ENCODE assay signal across 11 mouse cellular contexts in the genomic region with DNA sequence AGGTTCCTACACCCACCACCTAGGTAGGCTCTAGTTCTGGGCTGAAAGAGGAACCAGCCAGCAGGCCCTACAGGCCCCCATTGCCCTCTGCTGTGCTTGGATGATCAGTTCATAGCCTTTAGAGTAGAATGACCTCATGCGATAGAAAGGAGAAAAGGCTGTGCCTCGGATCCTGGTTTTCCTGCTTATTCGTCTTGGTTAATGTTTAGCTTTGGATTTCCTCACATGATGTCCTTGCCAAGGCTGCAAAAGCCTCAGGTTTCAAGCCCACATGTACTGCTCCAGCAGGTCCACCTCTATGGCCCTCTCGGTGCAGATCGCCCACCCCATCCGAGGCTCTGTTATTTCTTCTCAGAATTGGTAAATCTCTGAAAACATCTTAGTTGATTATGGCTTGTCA. TPM values are rescaled to one million over a fixed set of nuclear protein-coding genes. Genes with fewer than 3 reads are reported as not detected.
DNase-seq lines count a peak whose midpoint lies in the region; ATAC-seq and TF ChIP-seq lines count a peak whose summit lies in the region.
"Had no signal": no experiment of that assay in that cellular context is flagged by ENCODE, and none has a peak within 500 bp of the region (broad histone marks: within the 10 kb centered on the region; RNA-seq: fewer than 3 reads in every experiment).

No protein-coding gene starts in this region.

- DNase-seq in kidney, adult 9 months = peak; percentile 94
- DNase-seq in liver, embryonic 14.5 days (ENCODE audit: low read depth in 3 of 3, low spot score in 3 of 3) = peak in 2 of 3 experiments; percentile 13 to 16
- no peak for DNase-seq in cerebellum, adult 8-10 months
- DNase-seq in left cerebral cortex, postnatal 14 days (ENCODE audit: low spot score in 2 of 2) = no peak
- no peak for DNase-seq in urinary bladder, adult 18-20 months (ENCODE audit: low spot score in 2 of 2)
- DNase-seq: cerebellum, postnatal 14 days; thymus, postnatal 36 days had no signal

- H3K9me3 ChIP-seq in intestine, embryonic 16.5 days (ENCODE audit: control insufficient read depth, low read length) = no peaks in the 10 kb centered on the region
- H3K9me3 ChIP-seq in liver, embryonic 14.5 days (ENCODE audit: control insufficient read depth, low read length) = no peaks in the 10 kb centered on the region
- no peaks in the 10 kb centered on the region for H3K9me3 ChIP-seq in stomach, embryonic 14.5 days (ENCODE audit: control insufficient read depth, low read depth, low read length)
- H3K9me3 ChIP-seq: embryonic facial prominence, embryonic 15.5 days had no signal

- H3K4me2 ChIP-seq in intestine, embryonic 16.5 days (ENCODE audit: low read depth, low read length) = peak overlapping the region; percentile 6; the same call in 1 of the 2 replicates
- H3K4me2 ChIP-seq in liver, embryonic 14.5 days (ENCODE audit: low read depth) = no peak overlapping the region
- H3K4me2 ChIP-seq in stomach, embryonic 14.5 days (replicated peaks; ENCODE audit: low read depth, low read length) = no peak overlapping the region
- H3K4me2 ChIP-seq: embryonic facial prominence, embryonic 15.5 days; hindbrain, embryonic 14.5 days had no signal

- ATAC-seq in intestine, embryonic 16.5 days = peak; percentile 84
- ATAC-seq in liver, embryonic 14.5 days (ENCODE audit: insufficient read depth) = 0 out of 2 replicates have a peak, but pooled peaks have one; percentile 6
- ATAC-seq in stomach, embryonic 14.5 days (ENCODE audit: insufficient number of reproducible peaks, insufficient read depth, low FRiP score, low read depth) = peak; percentile 71

- no peaks in the 10 kb centered on the region for H3K27me3 ChIP-seq in intestine, embryonic 16.5 days (replicated peaks; ENCODE audit: control insufficient read depth, insufficient read depth, low read length)
- no peaks in the 10 kb centered on the region for H3K27me3 ChIP-seq in liver, embryonic 14.5 days (ENCODE audit: control insufficient read depth, insufficient read depth, low read length)
- no peaks in the 10 kb centered on the region for H3K27me3 ChIP-seq in stomach, embryonic 14.5 days (ENCODE audit: control insufficient read depth, insufficient read depth, low read length)
- H3K27me3 ChIP-seq: embryonic facial prominence, embryonic 15.5 days had no signal

- TF ChIP-seq EP300 in liver, embryonic 14.5 days (IDR thresholded peaks at IDR 0.05; ENCODE audit: low read depth) = no peak

- peaks cover 23% of the 10 kb centered on the region for H3K4me1 ChIP-seq in intestine, embryonic 16.5 days (ENCODE audit: control insufficient read depth, insufficient read depth, low read length)
- peaks cover 0 to 4% of the 10 kb centered on the region in 2 experiments; a peak in 1 of 4 replicates for H3K4me1 ChIP-seq in liver, embryonic 14.5 days (replicated peaks; ENCODE audit: control insufficient read depth in 2 of 2, insufficient read depth in 2 of 2, low read length in 1 of 2)
- peaks cover 24% of the 10 kb centered on the region for H3K4me1 ChIP-seq in stomach, embryonic 14.5 days (ENCODE audit: control insufficient read depth, insufficient read depth, low read length)

- H3K27ac ChIP-seq in intestine, embryonic 16.5 days (ENCODE audit: low read length) = peak overlapping the region; percentile 85
- no peak overlapping the region for H3K27ac ChIP-seq in liver, embryonic 14.5 days
- H3K27ac ChIP-seq in stomach, embryonic 14.5 days (ENCODE audit: low read length) = peak overlapping the region; percentile 62; the same call in 1 of the 2 replicates
- H3K27ac ChIP-seq: embryonic facial prominence, embryonic 15.5 days; hindbrain, embryonic 14.5 days had no signal

- H3K4me3 ChIP-seq in intestine, embryonic 16.5 days (ENCODE audit: low read length) = no peak overlapping the region
- H3K4me3 ChIP-seq in liver, embryonic 14.5 days (ENCODE audit: insufficient read depth in 1 of 2, low read depth in 2 of 2, low read length in 2 of 2) = no peak overlapping the region
- H3K4me3 ChIP-seq in stomach, embryonic 14.5 days (ENCODE audit: low read depth, low read length) = no peak overlapping the region
- H3K4me3 ChIP-seq: embryonic facial prominence, embryonic 15.5 days had no signal

- H3K9ac ChIP-seq in intestine, embryonic 16.5 days (ENCODE audit: low read depth, low read length) = peak overlapping the region; percentile 51
- no peak overlapping the region for H3K9ac ChIP-seq in liver, embryonic 14.5 days (replicated peaks)
- no peak overlapping the region for H3K9ac ChIP-seq in stomach, embryonic 14.5 days (replicated peaks; ENCODE audit: low read depth, low read length)
- H3K9ac ChIP-seq: embryonic facial prominence, embryonic 15.5 days; hindbrain, embryonic 14.5 days had no signal

- no peak for TF ChIP-seq CTCF in liver, embryonic 14.5 days (IDR thresholded peaks at IDR 0.05; ENCODE audit: low read depth)

- 39% methylated on average over 6 of the region's 6 CpGs for WGBS in intestine, embryonic 16.5 days
- 59% methylated on average over 6 of the region's 6 CpGs for WGBS in liver, embryonic 14.5 days (ENCODE audit: insufficient replicate concordance)
- WGBS in stomach, embryonic 14.5 days = 33% methylated on average over 6 of the region's 6 CpGs

- H3K36me3 ChIP-seq in intestine, embryonic 16.5 days (ENCODE audit: control insufficient read depth, insufficient read depth, low read length) = 0 out of 2 replicates have a peak, but pooled peaks cover 6% of the 10 kb centered on the region
- no peaks in the 10 kb centered on the region for H3K36me3 ChIP-seq in liver, embryonic 14.5 days (replicated peaks; ENCODE audit: control insufficient read depth, insufficient read depth, low read depth)
- H3K36me3 ChIP-seq in stomach, embryonic 14.5 days (ENCODE audit: control insufficient read depth, insufficient read depth, low read length) = no peaks in the 10 kb centered on the region
- H3K36me3 ChIP-seq: embryonic facial prominence, embryonic 15.5 days had no signal

- intact Hi-C loops in left cerebral cortex, postnatal 14 days (cut with DNase I) = loop anchor here (5.0 kb wide), 1 partner anchor 123 kb away; no protein-coding TSS in a partner anchor

RNA-seq across cellular contexts. Expression of a gene that starts 33.2 kb away (rescaled TPM):
- 20.1 and 21.1 TPM in 2 replicates for polyA plus RNA-seq in intestine, embryonic 16.5 days (2015; fragmentation: Nextera tagmentation; extraction: Ambion mirVana)
- 0.15 and 0.29 TPM in 2 replicates for polyA plus RNA-seq in liver, embryonic 14.5 days (2012; rRNA removed)
- polyA plus RNA-seq in liver, embryonic 14.5 days (2014; fragmentation: Nextera tagmentation; extraction: Ambion mirVana) = 0.25 and 0.27 TPM in 2 replicates
- 8.6 and 10.6 TPM in 2 replicates for polyA plus RNA-seq in stomach, embryonic 14.5 days (2014; fragmentation: Nextera tagmentation; extraction: Ambion mirVana)
- total RNA-seq in left cerebral cortex, postnatal 14 days (2021) = 1 to 10 TPM; 2.9 to 3.4 TPM

Comparison
In these comparisons a context has a peak if more than half of its experiments do, and no peak if none do; other contexts are left out.
1. ATAC-seq: peak in every context shown above with its lines; median percentile 84 in intestine, embryonic 16.5 days; 71 in stomach, embryonic 14.5 days; 6 in liver, embryonic 14.5 days.
2. DNase-seq: peak in kidney, adult 9 months (single experiment) and liver, embryonic 14.5 days (2 of 3); none in cerebellum, adult 8-10 months (single experiment), left cerebral cortex, postnatal 14 days (0 of 2) and urinary bladder, adult 18-20 months (0 of 2).